10 mouse cellular contexts compared by ENCODE assay signal in the genomic region with DNA sequence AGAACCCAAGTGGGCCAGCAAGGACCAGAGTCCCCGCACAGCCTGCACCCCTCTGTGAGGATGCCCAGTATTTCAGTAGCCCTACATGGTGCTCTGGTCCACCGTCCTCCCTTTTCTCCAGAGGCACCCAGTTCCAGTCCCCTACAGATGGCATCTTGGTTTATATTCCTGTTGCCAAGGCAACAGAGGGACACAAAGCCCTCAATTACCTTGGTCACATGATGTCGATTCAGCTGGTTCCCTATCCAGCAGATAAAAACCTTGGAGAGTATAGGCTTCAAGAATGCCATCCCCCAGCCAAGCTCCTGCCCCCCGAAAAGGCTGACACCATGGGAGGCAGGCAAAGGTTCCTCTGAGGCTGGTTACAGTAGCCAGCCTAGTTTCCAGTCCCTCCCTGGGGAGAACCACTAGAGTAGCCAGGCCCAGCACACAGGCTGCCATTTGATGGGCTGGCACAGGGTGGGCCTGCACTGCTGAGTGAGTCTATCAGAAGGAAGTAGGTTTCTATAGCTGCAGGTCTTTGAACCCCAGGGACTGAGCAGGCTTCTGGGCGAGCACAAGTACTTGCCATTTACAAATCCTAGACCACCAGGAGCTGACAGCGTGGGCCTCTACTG. TPM values are rescaled to one million over a fixed set of nuclear protein-coding genes. Genes with fewer than 3 reads are reported as not detected.
DNase-seq lines count a peak whose midpoint lies in the region; ATAC-seq and TF ChIP-seq lines count a peak whose summit lies in the region.
"Had no signal": no experiment of that assay in that cellular context is flagged by ENCODE, and none has a peak within 500 bp of the region (broad histone marks: within the 10 kb centered on the region; RNA-seq: fewer than 3 reads in every experiment).

No protein-coding gene starts in this region.

- DNase-seq in layer of hippocampus, adult 8-10 months (ENCODE audit: low spot score in 2 of 2): peak; percentile 43 to 50
- DNase-seq in adrenal gland, adult 2 months: no peak
- no peak for DNase-seq in cerebellum, adult 18-20 months
- no peak for DNase-seq in kidney, postnatal 14 days
- DNase-seq: liver, postnatal 0 days had no signal

- H3K9me3 ChIP-seq in forebrain, embryonic 13.5 days (replicated peaks): no peaks in the 10 kb centered on the region; the same call in 1 of the 2 replicates
- H3K9me3 ChIP-seq in midbrain, embryonic 16.5 days (replicated peaks; ENCODE audit: control insufficient read depth, low read length, poor library complexity, severe bottlenecking): no peaks in the 10 kb centered on the region

- peak overlapping the region; percentile 51 for H3K9ac ChIP-seq in forebrain, embryonic 13.5 days
- H3K9ac ChIP-seq in midbrain, embryonic 16.5 days (ENCODE audit: low read depth, low read length): peak overlapping the region; percentile 13
- H3K9ac ChIP-seq: liver, postnatal 0 days had no signal

- 67% methylated on average over 6 of the region's 6 CpGs for WGBS in forebrain, embryonic 13.5 days
- 48% methylated on average over 6 of the region's 6 CpGs for WGBS in midbrain, embryonic 16.5 days

- no peak for TF ChIP-seq POLR2A in cortical plate, adult 2 months (IDR thresholded peaks at IDR 0.05; ENCODE audit: extremely low read depth, insufficient read depth, low read length)

- H3K27me3 ChIP-seq in forebrain, embryonic 13.5 days: no peaks in the 10 kb centered on the region
- no peaks in the 10 kb centered on the region for H3K27me3 ChIP-seq in midbrain, embryonic 16.5 days (ENCODE audit: control insufficient read depth, insufficient read depth, low read depth, low read length)

- ATAC-seq in forebrain, embryonic 13.5 days: peak; percentile 75
- ATAC-seq in midbrain, embryonic 16.5 days: peak; percentile 59; the same call in 1 of the 2 replicates
- ATAC-seq: liver, postnatal 0 days had no signal

- peak overlapping the region; percentile 33; the same call in 1 of the 2 replicates for H3K27ac ChIP-seq in cortical plate, adult 2 months (ENCODE audit: insufficient read depth, low read length)
- H3K27ac ChIP-seq in forebrain, embryonic 13.5 days: peak overlapping the region; percentile 84
- H3K27ac ChIP-seq in midbrain, embryonic 16.5 days (ENCODE audit: low read length): peak overlapping the region; percentile 63

- peaks cover 9% of the 10 kb centered on the region for H3K4me1 ChIP-seq in cortical plate, adult 2 months (ENCODE audit: control insufficient read depth, insufficient read depth, low read length)
- peaks cover 26% of the 10 kb centered on the region for H3K4me1 ChIP-seq in forebrain, embryonic 13.5 days
- peaks cover 14% of the 10 kb centered on the region for H3K4me1 ChIP-seq in midbrain, embryonic 16.5 days (ENCODE audit: control insufficient read depth, insufficient read depth, low read length)

- peaks cover 100% of the 10 kb centered on the region for H3K36me3 ChIP-seq in forebrain, embryonic 13.5 days (ENCODE audit: poor library complexity, severe bottlenecking)
- peaks cover 58% of the 10 kb centered on the region for H3K36me3 ChIP-seq in midbrain, embryonic 16.5 days (ENCODE audit: control insufficient read depth, insufficient read depth, low read length)

- no peak overlapping the region for H3K4me3 ChIP-seq in cortical plate, adult 2 months (ENCODE audit: insufficient read depth, low read length)
- H3K4me3 ChIP-seq in forebrain, embryonic 13.5 days: no peak overlapping the region
- no peak overlapping the region for H3K4me3 ChIP-seq in midbrain, embryonic 16.5 days (ENCODE audit: low read depth, low read length)

- no peak for TF ChIP-seq CTCF in cortical plate, adult 2 months (IDR thresholded peaks at IDR 0.05; ENCODE audit: extremely low read depth, insufficient read depth, low read length)

- peak overlapping the region; percentile 14; the same call in 1 of the 2 replicates for H3K4me2 ChIP-seq in forebrain, embryonic 13.5 days
- H3K4me2 ChIP-seq in midbrain, embryonic 16.5 days (ENCODE audit: low read length): no peak overlapping the region

RNA-seq across cellular contexts. Expression of a gene that starts 21.3 kb away (rescaled TPM):
- 0.06 and 0.09 TPM in 2 replicates for polyA plus RNA-seq in cortical plate, adult 2 months (2012; rRNA removed)
- 0.33 and 0.45 TPM in 2 replicates for polyA plus RNA-seq in forebrain, embryonic 13.5 days (2015; fragmentation: Nextera tagmentation; extraction: Ambion mirVana)
- under 1 TPM in 3 of 4 experiments, not detected in 1; 0.20 to 0.35 (median 0.27) TPM for total RNA-seq in layer of hippocampus, adult 8-10 months (2022)
- polyA plus RNA-seq in midbrain, embryonic 16.5 days (2015; fragmentation: Nextera tagmentation; extraction: Ambion mirVana): 0.57 and 0.63 TPM in 2 replicates
- total RNA-seq in adrenal gland, adult 2 months (2021): 1 to 10 TPM; 2.7 to 5.1 TPM
- 0.07 and 0.13 TPM in 2 replicates for polyA plus RNA-seq in adrenal gland, adult 2 months (2012; rRNA removed)

RNA-seq across cellular contexts. Expression of a gene that starts 22.4 kb away (rescaled TPM):
- 0.09 TPM in 1 of 2 replicates, not detected in the other for polyA plus RNA-seq in cortical plate, adult 2 months (2012; rRNA removed)
- polyA plus RNA-seq in forebrain, embryonic 13.5 days (2015; fragmentation: Nextera tagmentation; extraction: Ambion mirVana): not detected in 2 replicates
- total RNA-seq in layer of hippocampus, adult 8-10 months (2022): not detected
- not detected in 2 replicates for polyA plus RNA-seq in midbrain, embryonic 16.5 days (2015; fragmentation: Nextera tagmentation; extraction: Ambion mirVana)
- under 1 TPM; 0.20 to 0.59 TPM for total RNA-seq in adrenal gland, adult 2 months (2021)
- polyA plus RNA-seq in adrenal gland, adult 2 months (2012; rRNA removed): 0.09 and 0.11 TPM in 2 replicates
- total RNA-seq: common myeloid progenitor, adult 5-6 weeks; layer of hippocampus, postnatal 10 days had no signal
- polyA plus RNA-seq: liver, postnatal 0 days had no signal

RNA-seq across cellular contexts. Expression of a gene that starts 38.6 kb away (rescaled TPM):
- polyA plus RNA-seq in cortical plate, adult 2 months (2012; rRNA removed): 73.1 and 76.0 TPM in 2 replicates
- 69.5 and 70.1 TPM in 2 replicates for polyA plus RNA-seq in forebrain, embryonic 13.5 days (2015; fragmentation: Nextera tagmentation; extraction: Ambion mirVana)
- total RNA-seq in layer of hippocampus, adult 8-10 months (2022): 10 to 100 TPM; 73.9 to 92.9 (median 80.6) TPM
- polyA plus RNA-seq in midbrain, embryonic 16.5 days (2015; fragmentation: Nextera tagmentation; extraction: Ambion mirVana): 91.4 and 95.3 TPM in 2 replicates
- 10 to 100 TPM; 32.9 to 46.8 TPM for total RNA-seq in adrenal gland, adult 2 months (2021)
- 54.8 and 55.0 TPM in 2 replicates for polyA plus RNA-seq in adrenal gland, adult 2 months (2012; rRNA removed)

Comparison
In these comparisons a context has a peak if more than half of its experiments do, and no peak if none do; other contexts are left out.
1. H3K27ac ChIP-seq: peak in every context shown above with its lines; median percentile 84 in forebrain, embryonic 13.5 days; 63 in midbrain, embryonic 16.5 days; 33 in cortical plate, adult 2 months.
2. DNase-seq: peak in layer of hippocampus, adult 8-10 months (2 of 2); none in adrenal gland, adult 2 months (single experiment), cerebellum, adult 18-20 months (0 of 2) and kidney, postnatal 14 days (single experiment).